ENCODE assay signal across 8 mouse cellular contexts in genomic region chr19:53314530-53315208, GRCm38 (mm10). TPM values are rescaled to one million over a fixed set of nuclear protein-coding genes. Genes with fewer than 3 reads are reported as not detected.
DNase-seq lines count a peak whose midpoint lies in the region; ATAC-seq and TF ChIP-seq lines count a peak whose summit lies in the region.

No protein-coding gene starts in this region.

- 28% methylated on average over 16 of the region's 16 CpGs for WGBS in cerebellum, adult 2 months
- WGBS in spleen, adult 2 months: 50% methylated on average over 16 of the region's 16 CpGs
- 51% methylated on average over 16 of the region's 16 CpGs for WGBS in liver, embryonic 11.5 days
- 35% methylated on average over 16 of the region's 16 CpGs for WGBS in stomach, postnatal 0 days

- H3K9ac ChIP-seq in liver, embryonic 11.5 days (ENCODE audit: low read depth, low read length): 0 out of 2 replicates have a peak overlapping the region, but pooled peaks have one; percentile 27
- H3K9ac ChIP-seq in stomach, postnatal 0 days (ENCODE audit: low read length): 0 out of 2 replicates have a peak overlapping the region, but pooled peaks have one; percentile 38

- 0 out of 2 replicates have a peak overlapping the region, but pooled peaks have one; percentile 23 for H3K27ac ChIP-seq in cerebellum, adult 2 months (ENCODE audit: insufficient read depth, low read length)
- peak overlapping the region; percentile 31; the same call in 1 of the 2 replicates for H3K27ac ChIP-seq in spleen, adult 2 months (ENCODE audit: insufficient read depth, low read length)
- H3K27ac ChIP-seq in liver, embryonic 11.5 days (ENCODE audit: low read depth, low read length): no peak overlapping the region
- peak overlapping the region; percentile 90 for H3K27ac ChIP-seq in stomach, postnatal 0 days (replicated peaks)

- H3K4me2 ChIP-seq in liver, embryonic 11.5 days: peak overlapping the region; percentile 100
- peak overlapping the region; percentile 55 for H3K4me2 ChIP-seq in stomach, postnatal 0 days (replicated peaks; ENCODE audit: low read depth)

- no peak for ATAC-seq in cerebellum, adult (ENCODE audit: insufficient number of reproducible peaks, low FRiP score, low TSS enrichment)
- ATAC-seq in liver, embryonic 11.5 days (replicated peaks; ENCODE audit: low FRiP score): no peak
- no peak for ATAC-seq in stomach, postnatal 0 days (ENCODE audit: low FRiP score, low TSS enrichment)

- TF ChIP-seq EP300 in stomach, postnatal 0 days (optimal IDR thresholded peaks at IDR 0.05): no peak

- TF ChIP-seq CTCF in cerebellum, adult 2 months (IDR thresholded peaks at IDR 0.05; ENCODE audit: borderline replicate concordance, insufficient read depth, low read depth, low read length): no peak
- TF ChIP-seq CTCF in spleen, adult 2 months (IDR thresholded peaks at IDR 0.05; ENCODE audit: extremely low read depth, insufficient read depth, insufficient read length, insufficient replicate concordance): no peak
- peak; percentile 32 for TF ChIP-seq CTCF in stomach, postnatal 0 days (IDR thresholded peaks at IDR 0.05; ENCODE audit: low read depth)

- TF ChIP-seq POLR2A in cerebellum, adult 2 months (IDR thresholded peaks at IDR 0.05; ENCODE audit: borderline replicate concordance, insufficient read depth, low read length): no peak
- TF ChIP-seq POLR2A in spleen, adult 2 months (IDR thresholded peaks at IDR 0.05; ENCODE audit: low read depth, low read length): no peak

- peak in 1 of 2 experiments; percentile 30 for DNase-seq in cerebellum, adult 2 months
- DNase-seq in spleen, adult 2 months (ENCODE audit: low read depth in 1 of 2, low spot score in 2 of 2): no peak
- DNase-seq in spleen, postnatal 36 days (ENCODE audit: low spot score in 2 of 2): no peak
- no peak for DNase-seq in liver, embryonic 11.5 days (ENCODE audit: low spot score)
- DNase-seq in stomach, postnatal 0 days (ENCODE audit: low spot score): no peak
- DNase-seq in cerebellum, postnatal 25 days: no peak
- DNase-seq in spleen, adult 18-20 months: no peak

- peak overlapping the region; percentile 68 for H3K4me3 ChIP-seq in cerebellum, adult 2 months (replicated peaks; ENCODE audit: insufficient read depth, low read depth, low read length)
- H3K4me3 ChIP-seq in spleen, adult 2 months (ENCODE audit: extremely low read depth, insufficient read depth, insufficient read length): peak overlapping the region; percentile 52; the same call in 1 of the 2 replicates
- peak overlapping the region; percentile 97 for H3K4me3 ChIP-seq in liver, embryonic 11.5 days (ENCODE audit: low read depth, low read length)
- peak overlapping the region; percentile 33 for H3K4me3 ChIP-seq in stomach, postnatal 0 days (ENCODE audit: low read depth, low read length)

- no peaks in the 10 kb centered on the region for H3K36me3 ChIP-seq in spleen, adult 2 months (ENCODE audit: control insufficient read depth, insufficient read depth, low read length)
- H3K36me3 ChIP-seq in liver, embryonic 11.5 days (ENCODE audit: control insufficient read depth, insufficient read depth, low read length): no peaks in the 10 kb centered on the region
- no peaks in the 10 kb centered on the region for H3K36me3 ChIP-seq in stomach, postnatal 0 days (ENCODE audit: control insufficient read depth, insufficient read depth, low read length)

- H3K4me1 ChIP-seq in cerebellum, adult 2 months (ENCODE audit: control insufficient read depth, insufficient read depth, low read length): peaks cover 23% of the 10 kb centered on the region
- peaks cover 3% of the 10 kb centered on the region; the same call in 1 of the 2 replicates for H3K4me1 ChIP-seq in spleen, adult 2 months (ENCODE audit: control insufficient read depth, insufficient read depth, insufficient read length)
- H3K4me1 ChIP-seq in liver, embryonic 11.5 days (replicated peaks; ENCODE audit: control insufficient read depth, insufficient read depth, low read length): peaks cover 13% of the 10 kb centered on the region
- H3K4me1 ChIP-seq in stomach, postnatal 0 days (replicated peaks; ENCODE audit: control insufficient read depth, insufficient read depth): peaks cover 11% of the 10 kb centered on the region; the same call in 1 of the 2 replicates

- H3K27me3 ChIP-seq in cerebellum, adult 2 months (ENCODE audit: control insufficient read depth, insufficient read depth, low read length): no peaks in the 10 kb centered on the region
- no peaks in the 10 kb centered on the region for H3K27me3 ChIP-seq in spleen, adult 2 months (ENCODE audit: control insufficient read depth, insufficient read depth, low read length)
- H3K27me3 ChIP-seq in liver, embryonic 11.5 days (replicated peaks; ENCODE audit: control insufficient read depth, insufficient read depth, low read length): no peaks in the 10 kb centered on the region
- no peaks in the 10 kb centered on the region for H3K27me3 ChIP-seq in stomach, postnatal 0 days (ENCODE audit: control insufficient read depth, insufficient read depth, low read length)

- H3K9me3 ChIP-seq in liver, embryonic 11.5 days (ENCODE audit: control insufficient read depth, low read length): no peaks in the 10 kb centered on the region
- no peaks in the 10 kb centered on the region for H3K9me3 ChIP-seq in stomach, postnatal 0 days (ENCODE audit: control insufficient read depth, low read length)

RNA-seq across cellular contexts. Expression of gene Mxi1, which starts 4.4 kb away (rescaled TPM):
- polyA plus RNA-seq in cerebellum, adult 2 months (2012; rRNA removed): 71.8 and 72.4 TPM in 2 replicates
- polyA plus RNA-seq in spleen, adult 2 months (2012; rRNA removed): 10.9 and 12.7 TPM in 2 replicates
- 34.3 and 42.6 TPM in 2 replicates for polyA plus RNA-seq in liver, embryonic 11.5 days (2014; fragmentation: Nextera tagmentation; extraction: Ambion mirVana)
- 28.6 and 31.3 TPM in 2 replicates for polyA plus RNA-seq in stomach, postnatal 0 days (2015; fragmentation: Nextera tagmentation; extraction: Ambion mirVana)

RNA-seq across cellular contexts. Expression of gene Gm10197, which starts 56.9 kb away (rescaled TPM):
- not detected in 2 replicates for polyA plus RNA-seq in cerebellum, adult 2 months (2012; rRNA removed)
- not detected in 2 replicates for polyA plus RNA-seq in spleen, adult 2 months (2012; rRNA removed)
- polyA plus RNA-seq in liver, embryonic 11.5 days (2014; fragmentation: Nextera tagmentation; extraction: Ambion mirVana): 3.3 TPM in 1 of 2 replicates, not detected in the other
- not detected in 2 replicates for polyA plus RNA-seq in stomach, postnatal 0 days (2015; fragmentation: Nextera tagmentation; extraction: Ambion mirVana)

Comparison
In these comparisons a context has a peak if more than half of its experiments do, and no peak if none do; other contexts are left out.
1. H3K4me3 ChIP-seq: peak in every context shown above with its lines; median percentile 97 in liver, embryonic 11.5 days; 68 in cerebellum, adult 2 months; 52 in spleen, adult 2 months; 33 in stomach, postnatal 0 days.